Mouse (Mus musculus): Measurements from ENCODE around the gene Rps6kb1. TPM values are rescaled to one million over a fixed set of nuclear protein-coding genes. Genes with fewer than 3 reads are reported as not detected.

The Rps6kb1 gene
- total RNA-seq, 2 experiments from 2014 or later: 45.2 to 46.3 TPM

DNA sequence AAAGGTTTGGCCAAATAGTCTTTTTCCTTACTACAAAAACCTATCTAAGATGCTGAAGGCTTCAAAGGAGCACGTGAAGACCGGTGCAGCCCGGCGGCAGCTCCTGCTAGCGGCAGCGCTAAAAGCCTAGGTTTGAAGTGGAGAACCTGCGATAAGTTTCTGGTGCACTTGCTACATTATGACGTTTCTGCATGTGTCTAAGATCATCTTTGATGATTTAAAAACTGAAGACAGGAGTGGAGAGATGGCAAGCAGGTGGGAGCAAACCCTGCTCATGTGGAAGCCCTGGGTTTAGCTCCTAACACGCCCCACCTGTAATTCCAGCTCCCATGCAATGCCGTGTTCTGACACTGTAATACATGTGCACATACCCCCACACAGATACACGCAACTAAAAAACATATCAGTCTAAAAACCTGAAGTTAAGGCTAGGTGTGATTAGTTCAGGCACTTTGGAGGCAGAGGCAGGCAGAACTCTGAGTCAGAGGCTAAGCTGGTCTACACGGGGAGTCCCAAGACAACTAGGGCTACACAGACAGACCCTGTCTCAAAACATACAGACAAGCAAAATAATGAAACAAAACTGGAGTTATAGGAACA, 37.4 kb upstream of the Rps6kb1 start:
- no peak for DNase-seq (ENCODE audit: low spot score in 2 of 2)

DNA sequence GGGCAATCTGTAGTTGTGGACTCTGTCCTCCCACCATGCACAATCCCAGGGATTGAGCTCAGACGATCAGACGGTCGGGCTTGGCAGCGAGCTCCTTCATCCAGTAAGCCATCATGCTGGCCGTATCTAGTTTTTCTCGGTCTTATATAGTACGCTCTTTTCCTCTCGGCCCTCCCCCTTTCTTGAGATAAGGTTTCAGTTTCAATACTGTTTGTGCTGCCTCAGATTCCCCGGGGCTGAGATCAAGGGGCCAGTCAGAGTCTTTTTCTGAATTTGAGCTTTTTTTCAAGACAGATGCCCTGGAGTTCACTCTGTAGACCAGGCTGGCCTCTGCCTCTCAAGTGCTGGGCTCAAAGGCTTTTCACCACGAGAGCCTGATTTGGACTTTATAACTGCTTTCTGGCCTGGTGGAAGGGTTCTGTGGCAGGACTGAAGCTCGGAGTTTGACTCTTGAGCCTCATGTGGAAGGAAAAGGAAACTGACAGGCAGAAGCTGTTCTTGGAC, 36.7 kb upstream of the Rps6kb1 start:
- no peak for DNase-seq (ENCODE audit: low spot score in 2 of 2)

DNA sequence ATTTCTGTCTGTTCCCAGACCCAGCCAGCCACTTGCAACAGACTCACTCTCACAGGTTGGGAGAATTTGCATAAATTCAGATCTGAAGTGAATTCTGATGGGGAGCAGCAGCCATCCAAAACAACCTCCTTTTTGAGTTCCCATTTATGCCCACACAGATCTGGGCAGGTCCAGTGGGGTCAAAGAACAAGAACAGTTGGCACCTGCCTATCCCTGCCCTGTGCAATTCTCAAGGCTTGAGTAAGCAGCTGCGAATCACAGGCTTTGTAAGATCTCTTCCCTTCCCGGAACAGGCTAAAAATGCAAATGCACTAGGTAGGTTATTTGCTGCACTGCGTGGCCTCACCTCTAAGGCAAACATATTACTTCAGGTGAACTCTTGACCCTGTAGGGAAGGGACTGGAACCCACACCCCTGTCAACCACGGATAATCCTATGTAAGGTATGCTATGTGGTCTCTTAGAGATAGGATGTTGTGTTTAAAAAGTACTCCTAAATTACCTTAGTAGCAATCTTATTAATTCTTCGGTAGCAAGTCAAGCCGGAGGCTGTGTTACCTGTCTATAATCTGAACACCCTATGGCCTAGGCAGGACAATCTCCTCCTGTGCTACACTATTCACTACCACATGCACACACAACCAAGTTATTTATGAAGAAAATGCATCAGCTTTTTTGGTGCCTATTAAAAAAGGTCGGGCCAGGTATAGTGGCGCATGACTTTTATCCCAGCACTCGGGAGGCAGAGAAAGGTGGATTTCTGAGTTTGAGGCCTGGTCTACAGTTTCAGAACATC, 35.9 kb upstream of the Rps6kb1 start:
- DNase-seq (ENCODE audit: low spot score in 2 of 2): no peak

DNA sequence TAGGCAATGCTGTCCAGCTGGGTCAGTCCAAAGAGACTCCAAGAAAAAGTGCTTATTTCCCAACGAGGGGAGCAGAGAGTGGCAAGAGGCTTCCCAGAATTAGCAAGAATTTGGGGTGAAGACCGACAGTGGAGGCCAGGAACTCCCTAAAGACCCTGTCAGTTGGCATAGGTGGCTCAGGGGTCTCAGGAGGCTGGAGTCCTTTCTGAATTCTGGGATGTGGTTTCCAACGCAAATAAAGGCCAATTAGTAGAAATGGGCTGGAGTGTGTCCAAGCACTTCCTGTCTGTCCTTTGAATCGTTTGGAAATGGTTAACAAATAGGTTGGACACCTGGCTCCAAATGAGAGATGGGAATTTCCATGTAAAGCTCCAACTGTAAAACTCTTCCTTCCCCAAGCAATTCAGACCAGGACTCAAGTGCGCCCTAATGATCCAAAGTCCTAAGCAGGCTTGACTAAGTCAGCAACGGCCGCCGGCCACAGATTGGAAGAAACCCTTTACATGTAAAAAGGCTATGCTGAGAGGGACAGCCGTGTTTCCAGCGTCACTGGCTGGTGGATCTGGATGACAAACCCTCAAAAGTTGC, 35.2 kb upstream of the Rps6kb1 start:
- no peak for DNase-seq (ENCODE audit: low spot score in 2 of 2)

DNA sequence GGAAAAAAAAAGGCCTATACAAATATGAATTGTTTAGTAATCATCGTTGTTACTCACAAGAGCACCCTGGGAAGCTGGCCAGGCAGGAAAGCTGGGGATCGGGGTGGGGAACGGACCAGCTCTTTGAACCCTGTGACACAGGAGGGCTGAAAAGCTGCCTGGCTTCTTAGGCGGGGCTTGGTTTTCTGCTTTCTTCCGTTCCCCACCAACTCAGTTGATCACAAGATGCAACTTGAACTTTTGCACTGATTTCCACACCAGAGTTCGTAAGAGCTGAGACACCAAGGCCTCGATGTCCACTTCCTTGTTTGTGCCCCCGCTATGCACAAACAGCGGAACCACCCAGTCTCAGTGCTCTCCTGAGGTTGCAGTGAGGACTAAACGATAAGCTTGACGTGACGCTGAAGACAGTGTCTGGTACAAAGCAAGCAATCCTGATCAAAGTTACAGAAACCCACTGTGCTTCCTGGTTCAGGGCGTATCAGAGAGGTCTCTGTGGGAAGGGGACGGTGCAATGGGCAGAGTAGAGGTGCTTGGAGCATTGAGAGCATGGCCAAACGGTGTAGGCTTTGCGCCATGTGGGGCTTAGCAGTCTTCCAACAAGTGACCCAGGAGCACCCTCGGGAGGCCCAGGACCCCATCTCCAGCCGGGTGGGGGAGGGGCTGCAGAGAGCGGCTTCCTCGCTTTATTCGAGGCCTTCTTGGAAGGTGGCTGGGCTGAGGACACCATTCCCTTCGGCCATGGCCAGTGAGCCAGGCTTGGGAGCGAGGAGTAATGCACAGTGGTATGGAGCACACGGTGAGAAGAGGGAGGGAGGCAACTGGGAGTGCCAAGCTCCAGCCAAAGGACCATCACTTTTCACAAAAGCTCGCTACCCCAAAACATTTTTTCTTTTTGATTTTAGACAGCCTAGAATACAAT, 34.5 kb upstream of the Rps6kb1 start:
- peak in 1 of 2 experiments; percentile 19 for DNase-seq (ENCODE audit: low spot score in 2 of 2)

DNA sequence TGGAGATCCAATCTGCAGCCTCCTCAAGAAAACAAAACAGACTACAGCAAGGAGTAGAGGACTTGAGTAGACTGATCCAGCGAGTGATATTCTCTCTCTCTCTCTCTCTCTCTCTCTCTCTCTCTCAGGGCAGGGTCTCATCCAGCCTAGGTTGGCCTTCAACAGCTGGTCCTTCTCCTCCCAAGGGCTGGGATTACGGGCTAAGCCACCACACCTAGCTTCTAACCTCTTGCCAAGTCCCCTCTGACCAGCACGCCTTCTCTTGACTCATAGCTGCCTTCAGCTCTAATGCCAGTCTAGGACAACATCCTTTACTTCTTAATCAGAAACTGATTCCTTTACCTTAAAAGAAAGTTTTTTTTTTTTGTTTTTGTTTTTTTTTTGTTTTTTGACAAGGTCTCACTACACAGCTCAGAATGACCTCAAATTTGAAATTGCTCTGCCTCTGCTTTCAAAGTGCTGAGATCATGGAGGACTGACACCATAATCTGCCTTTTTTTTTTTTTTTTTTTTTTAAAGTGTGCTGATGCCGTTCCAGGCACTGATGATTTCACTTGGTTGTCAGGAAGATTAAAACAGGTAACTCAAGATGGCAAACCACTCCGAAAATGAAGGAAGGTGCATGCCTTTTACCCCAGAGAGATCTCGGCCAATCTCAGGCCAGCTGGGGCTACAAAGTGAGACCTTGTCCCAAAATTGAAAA, 33.7 kb upstream of the Rps6kb1 start:
- DNase-seq (ENCODE audit: low spot score in 2 of 2): no peak

DNA sequence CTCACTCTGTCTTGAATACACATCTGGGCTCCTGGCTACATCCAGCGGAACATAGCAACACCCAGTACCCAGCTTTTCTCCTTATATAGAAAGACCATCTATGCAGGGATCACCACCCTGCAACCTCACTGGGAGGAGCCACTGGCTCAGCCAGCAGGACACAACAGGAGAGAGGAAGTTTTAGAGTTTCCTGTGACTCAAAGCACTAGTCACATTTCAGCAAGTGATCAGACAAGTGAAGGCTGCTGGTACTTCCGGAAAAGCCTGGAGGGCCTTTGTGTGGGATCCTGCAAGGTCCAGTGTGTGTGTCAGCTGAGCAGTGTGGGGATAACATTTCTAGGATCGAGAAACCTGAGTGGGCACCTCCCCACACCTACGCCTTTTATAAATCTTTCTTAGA, 32.6 kb upstream of the Rps6kb1 start:
- DNase-seq (ENCODE audit: low spot score in 2 of 2): no peak

DNA sequence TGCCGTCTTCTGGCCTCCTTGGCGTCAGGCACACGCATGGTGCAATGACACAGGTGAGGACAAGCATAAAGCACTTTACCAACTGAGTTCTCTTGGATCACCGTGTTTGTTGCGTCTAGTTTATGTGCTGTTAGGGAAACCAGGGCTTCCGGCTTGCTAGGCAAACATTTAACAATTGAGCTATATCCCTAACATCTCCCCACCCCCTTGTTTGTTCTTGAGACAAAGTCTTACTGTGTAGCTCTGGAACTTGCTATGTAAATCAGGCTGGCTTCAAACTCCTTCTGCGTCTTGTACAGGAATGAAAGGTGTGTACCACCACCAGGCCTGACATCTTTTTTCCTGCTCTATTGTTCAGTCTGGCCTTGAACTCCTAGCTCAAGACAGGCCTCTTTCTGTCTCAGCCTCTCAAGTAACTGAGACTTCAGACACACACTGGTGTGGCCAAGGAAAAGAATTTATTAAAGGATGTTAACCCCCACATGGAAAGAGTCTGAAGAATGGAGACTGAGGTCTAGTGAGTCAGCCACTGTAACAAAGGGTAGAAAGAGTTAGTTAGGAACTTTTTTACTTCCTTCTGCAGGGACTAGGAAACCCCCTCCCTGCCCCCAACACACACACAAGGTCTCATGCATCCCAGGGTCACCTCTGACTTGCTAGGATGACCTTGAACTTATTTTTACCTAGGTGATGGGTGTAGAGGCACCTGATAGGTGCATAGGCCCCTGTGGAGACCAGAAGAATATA, 31.2 kb upstream of the Rps6kb1 start:
- no peak for DNase-seq (ENCODE audit: low spot score in 2 of 2)

DNA sequence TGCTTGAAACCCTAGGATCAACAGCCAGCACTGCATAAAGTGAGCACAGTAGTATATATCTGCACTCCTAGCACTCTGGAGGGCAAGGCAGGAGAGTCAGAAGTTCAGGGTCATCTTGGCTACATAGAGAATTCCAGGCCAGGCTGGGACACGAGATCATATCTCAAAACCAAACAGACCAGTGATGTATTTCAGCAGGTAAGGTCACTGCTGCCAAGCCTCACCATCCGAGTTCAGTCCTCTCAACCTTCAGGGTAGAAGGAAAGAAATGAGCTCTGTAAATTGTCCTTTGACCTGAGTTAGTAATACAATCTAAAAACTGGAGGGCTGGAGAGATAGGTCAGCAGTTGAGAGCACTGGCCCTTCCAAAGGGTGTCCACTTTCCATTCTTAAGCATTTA, 29.8 kb upstream of the Rps6kb1 start:
- no peak for DNase-seq (ENCODE audit: low spot score in 2 of 2)

DNA sequence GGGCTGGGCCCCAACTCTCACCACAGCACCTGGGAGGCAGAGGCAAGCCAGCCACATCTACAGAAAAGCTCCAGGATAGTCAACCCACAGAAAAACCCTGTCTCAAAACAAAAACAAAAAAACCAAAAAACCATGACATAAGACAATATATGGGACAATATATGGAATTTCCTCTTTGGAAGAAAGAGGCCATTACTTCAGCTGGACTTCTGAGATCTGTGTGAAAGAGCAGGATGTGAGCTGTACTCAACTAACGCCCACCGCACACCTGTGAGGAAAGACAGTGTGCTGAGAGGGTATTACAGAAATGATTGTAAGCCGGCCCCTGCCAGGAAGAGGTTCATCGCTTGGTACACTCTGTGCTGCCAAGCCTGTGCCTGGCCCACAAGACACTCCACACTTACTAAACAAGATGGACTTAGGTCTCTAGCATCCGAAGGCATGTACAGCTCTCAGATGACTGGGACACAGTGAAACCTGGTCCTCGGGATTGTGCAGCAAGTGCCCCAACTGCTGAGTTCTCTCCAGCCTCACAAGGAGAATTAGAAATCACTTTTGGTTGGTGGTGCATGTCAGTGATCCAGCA, 29.1 kb upstream of the Rps6kb1 start:
- no peak for DNase-seq (ENCODE audit: low spot score in 2 of 2)

DNA sequence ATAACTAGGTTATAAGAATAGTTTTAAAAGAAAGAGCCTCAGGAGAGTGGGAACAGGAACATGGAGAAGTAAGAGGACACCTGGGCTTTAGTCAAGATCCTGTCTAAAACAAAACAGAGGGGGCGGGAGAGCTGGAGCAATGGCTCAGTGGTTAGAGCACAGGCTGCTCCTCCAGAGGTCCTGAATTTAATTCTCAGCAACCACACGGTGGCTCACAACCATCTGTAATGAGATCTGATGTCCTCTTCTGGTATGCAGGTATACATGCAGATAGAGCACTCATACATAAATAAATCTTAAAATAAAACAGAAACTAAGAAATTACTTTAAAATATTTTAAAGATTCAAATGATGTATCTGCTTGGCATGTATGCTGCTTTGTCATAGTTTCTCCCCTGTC, 28.0 kb upstream of the Rps6kb1 start:
- no peak for DNase-seq (ENCODE audit: low spot score in 2 of 2)

DNA sequence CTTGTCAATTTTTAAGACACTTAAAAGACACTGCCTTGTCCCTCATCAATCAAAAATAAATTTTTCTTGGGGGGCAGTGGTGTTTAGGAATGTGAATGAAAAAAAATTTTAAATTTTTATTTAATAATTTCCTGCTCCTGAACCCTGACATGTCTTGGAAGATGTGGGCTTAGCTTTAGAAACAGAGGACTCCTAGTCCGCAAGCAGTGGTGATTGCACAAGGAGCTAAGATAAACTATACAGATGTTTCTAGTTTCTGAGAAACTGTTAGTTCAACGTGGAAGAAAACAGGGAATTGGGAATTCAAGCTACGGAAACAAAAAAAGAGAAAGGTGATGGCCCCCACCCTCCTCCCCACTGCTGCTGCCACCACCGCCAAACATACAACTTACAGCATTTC, 27.3 kb upstream of the Rps6kb1 start:
- DNase-seq (ENCODE audit: low spot score in 2 of 2): no peak

DNA sequence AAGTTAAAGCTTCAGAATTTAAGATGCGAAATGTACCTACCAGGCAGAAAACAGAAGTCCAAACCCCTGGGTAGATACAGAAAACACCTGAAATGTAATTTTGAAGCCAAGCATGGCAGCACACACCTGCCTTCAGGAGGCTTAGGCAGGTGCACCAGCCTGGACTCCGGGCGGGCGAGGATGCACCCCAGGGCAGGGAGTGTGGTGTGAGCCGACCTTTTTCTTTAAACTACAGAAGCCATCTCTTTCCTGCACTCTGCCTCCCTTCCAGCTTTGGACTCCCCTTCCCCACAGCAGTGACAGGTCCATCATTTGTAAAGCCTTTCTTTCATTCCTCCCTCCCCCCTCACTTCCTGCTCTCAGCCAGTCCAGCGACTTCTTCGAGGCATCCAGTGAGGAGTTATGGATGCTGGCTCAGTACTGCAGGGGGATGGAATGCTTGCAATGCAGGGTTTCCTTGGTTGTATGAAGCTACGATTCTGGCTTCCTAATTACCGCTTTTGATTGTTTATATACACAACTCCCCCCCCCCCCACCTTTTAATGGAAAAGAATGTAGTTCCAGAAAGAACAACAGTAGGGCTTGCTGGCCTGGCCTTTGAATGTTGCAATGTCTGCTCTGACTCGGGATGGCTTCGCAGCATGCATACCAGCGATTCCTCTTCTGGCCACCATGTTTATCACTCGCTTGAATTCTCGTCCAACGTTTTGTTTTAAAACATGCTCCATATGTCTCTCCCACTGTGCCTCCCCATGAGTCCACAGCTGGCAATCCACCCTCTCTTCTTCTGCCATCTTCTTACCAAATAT, 26.6 kb upstream of the Rps6kb1 start:
- DNase-seq (ENCODE audit: low spot score in 2 of 2): peak in 1 of 2 experiments; percentile 43

DNA sequence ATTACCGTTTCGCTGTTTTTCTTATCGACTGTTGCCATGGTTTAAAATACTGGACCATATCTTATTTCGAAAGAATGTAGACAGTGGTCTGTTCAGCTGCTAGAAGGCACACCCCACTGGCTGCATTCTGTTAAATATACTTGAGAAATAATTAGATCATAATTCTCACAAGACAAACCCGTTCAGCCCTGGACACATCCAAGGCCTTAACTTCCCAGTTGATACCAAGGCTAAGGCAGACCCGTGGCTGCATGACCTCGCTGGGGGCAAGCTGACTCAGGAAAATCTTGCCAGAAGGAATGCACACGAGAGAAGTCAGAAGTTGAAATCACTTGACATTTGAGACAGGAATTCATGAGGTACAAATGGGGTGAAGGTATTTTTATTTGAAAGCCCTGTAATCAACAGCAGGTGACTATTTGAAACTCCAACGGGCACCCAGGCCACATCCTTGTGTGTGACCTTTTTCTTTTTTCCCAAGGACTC, 25.7 kb upstream of the Rps6kb1 start:
- DNase-seq (ENCODE audit: low spot score in 2 of 2): no peak

DNA sequence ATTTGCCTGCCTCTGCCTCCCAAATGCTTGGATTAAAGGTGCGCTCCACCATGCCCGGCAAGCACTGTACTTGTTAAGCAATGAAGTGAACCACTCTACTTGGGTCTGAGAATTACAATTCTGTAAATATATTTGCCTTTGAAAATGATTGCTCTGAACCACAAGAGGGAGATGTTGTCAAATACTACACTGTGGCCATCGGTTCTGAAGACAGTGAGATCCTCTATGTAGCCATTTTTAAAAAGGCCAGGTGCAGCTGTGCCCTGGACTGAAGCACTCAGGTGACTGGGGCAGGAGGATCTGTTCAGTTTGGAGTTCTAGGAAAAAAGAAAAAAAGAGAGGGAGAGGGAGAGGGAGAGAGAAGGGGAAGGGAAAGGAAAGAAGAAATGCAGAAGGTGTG, 23.8 kb upstream of the Rps6kb1 start:
- peak in 1 of 2 experiments; percentile 32 for DNase-seq (ENCODE audit: low spot score in 2 of 2)

DNA sequence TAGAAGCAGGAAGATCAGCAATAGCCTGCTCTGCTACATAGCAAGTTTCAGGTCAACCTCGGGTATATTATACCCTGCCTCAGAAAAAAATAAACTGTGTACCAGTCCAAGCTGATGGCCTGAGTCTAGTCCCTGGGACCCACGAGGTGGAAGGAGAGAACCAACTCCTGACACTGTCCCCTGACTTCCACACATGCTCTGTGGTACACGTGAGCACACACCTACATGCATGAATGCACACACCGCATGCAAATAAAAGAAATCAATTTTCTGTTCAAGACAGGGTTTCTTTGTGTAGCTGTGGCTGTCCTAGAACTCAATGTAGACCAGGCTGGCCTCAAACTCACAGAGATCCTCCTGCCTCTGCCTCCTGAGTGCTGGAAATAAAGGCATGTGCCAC, 13.7 kb upstream of the Rps6kb1 start:
- no peak for DNase-seq (ENCODE audit: low spot score in 2 of 2)

DNA sequence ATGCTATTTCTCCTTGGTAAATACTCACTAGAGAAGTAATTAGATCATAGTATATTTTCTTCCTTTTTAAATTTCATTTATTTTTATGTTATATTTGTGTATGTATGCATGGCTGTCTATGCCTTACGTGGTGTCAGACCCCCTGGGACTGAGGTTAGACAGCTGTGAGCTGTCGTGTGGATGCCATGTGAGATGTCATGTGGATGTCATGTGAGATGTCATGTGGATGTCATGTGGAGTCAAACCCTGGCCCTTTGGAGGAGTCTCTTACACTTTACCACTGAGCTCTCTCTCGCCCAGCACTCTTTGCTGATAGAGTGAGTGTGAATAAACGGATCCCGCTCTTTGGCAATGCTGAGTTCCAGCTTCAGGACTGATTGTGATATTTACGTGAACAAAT, 8.9 kb upstream of the Rps6kb1 start:
- DNase-seq (ENCODE audit: low spot score in 2 of 2): no peak

DNA sequence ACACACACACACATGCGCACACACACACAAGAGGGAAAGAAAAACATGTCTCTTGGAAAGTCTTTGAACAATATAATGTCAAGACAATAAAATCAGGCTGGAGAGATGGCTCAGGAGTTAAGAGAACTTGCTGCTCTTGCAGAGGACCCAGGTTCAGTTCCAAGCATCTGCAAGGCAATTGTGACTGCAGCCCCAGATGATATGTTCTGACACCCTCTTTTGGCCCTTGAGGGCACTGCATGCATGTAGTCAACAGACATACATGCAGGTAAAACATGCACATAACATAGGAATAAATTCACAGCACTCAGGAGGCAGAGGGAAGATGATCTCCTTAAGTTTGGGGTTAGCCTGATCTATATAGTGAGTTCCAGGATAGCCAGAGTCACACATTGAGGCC, 2.8 kb upstream of the Rps6kb1 start:
- no peak for DNase-seq (ENCODE audit: low spot score in 2 of 2)

DNA sequence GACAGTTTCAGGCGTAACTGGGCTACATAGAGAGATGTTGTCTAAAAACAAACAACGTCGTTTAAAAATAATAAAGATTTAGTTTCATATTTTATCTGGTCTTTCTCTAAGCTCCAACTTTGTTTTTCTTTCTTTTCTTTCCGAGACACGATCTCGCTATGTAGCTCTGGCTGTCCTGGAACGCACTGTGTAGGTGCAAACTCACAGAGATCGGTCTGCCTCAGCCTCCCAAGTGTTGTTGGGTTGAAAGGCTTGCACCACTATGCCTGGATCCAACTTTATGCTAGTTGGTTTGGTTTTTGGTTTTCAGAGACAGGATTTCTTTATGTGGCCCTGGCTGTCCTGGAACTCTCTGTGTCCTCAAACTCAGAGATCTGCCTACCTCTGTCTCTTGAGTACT, 951 bp upstream of the Rps6kb1 start:
- DNase-seq (ENCODE audit: low spot score in 2 of 2): no peak

Measured in layer of hippocampus, postnatal 14 days (tissue).